Mouse (Mus musculus): ENCODE results near the gene Hsph1. TPM values are rescaled to one million over a fixed set of nuclear protein-coding genes. Genes with fewer than 3 reads are reported as not detected.
A peak's percentile ranks its signal among the peaks of the same experiment; 100 is the strongest.

Gene Hsph1
- total RNA-seq, 1 experiment from 2014 or later, result 40.5 TPM

DNA sequence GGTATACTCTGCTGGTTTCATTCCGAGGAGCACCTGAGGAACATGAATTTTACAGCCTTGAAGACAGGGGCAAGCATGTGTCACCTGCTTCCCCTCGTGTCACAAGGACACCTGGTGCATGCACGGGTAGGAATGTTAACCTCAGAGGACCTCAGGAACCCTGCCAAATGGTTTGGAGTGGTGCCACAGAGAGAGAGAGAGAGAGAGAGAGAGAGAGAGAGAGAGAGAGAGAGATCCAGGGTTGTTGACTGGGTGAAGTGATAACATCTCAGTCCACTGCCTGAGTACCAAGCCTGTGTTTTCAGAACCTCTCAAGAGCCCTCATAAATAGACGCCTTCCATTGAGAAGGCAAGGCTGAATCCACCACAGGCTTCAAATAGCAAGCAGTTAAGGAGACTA, 12.0 kb upstream of the Hsph1 start:
- 0 out of 4 replicates have a peak, but pooled peaks have one; percentile 18 to 21 for ATAC-seq (replicated peaks in 1 of 2; ENCODE audit: insufficient read depth in 1 of 2, low FRiP score in 2 of 2, low TSS enrichment in 1 of 2, low read depth in 1 of 2, poor library complexity in 2 of 2, severe bottlenecking in 2 of 2)

DNA sequence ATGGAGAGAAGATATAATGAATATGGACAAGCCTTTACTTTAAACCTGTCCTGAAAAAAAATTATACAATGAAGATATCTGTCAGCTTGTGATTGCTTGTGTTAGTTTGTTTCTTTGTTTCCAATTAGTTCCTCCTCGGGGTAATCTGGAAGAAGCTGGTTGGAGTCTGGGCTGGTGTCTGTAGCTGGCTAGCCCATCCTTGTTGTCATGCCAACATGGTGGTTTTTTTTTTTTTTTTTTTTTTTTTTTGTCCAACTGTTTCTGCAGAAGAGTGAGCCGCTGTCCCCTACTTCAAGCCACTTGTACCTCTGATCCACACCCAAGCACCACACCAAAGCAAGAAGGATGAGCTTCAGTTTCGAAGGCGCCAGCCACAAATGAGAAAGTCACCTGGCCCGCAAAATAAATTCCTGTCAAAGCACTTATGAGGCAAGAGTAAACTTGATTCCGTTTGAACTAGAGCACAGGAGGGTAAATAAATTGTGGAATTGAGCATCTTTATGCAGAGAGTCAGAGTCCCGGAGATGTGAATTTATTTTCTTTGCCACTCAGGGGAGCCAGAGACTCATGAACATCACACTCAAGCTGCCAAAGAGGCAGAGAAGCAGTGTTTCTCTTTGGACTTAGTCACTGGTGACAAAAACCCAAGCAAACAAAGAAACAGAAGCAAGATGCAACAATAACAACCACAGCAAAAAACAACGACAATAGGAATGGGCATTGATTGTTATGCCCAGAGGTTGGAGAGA, 11.4 kb upstream of the Hsph1 start:
- ATAC-seq (replicated peaks in 1 of 2; ENCODE audit: insufficient read depth in 1 of 2, low FRiP score in 2 of 2, low TSS enrichment in 1 of 2, low read depth in 1 of 2, poor library complexity in 2 of 2, severe bottlenecking in 2 of 2), result 0 out of 4 replicates have a peak, but pooled peaks of 1 of the 2 experiments have one; percentile 12

DNA sequence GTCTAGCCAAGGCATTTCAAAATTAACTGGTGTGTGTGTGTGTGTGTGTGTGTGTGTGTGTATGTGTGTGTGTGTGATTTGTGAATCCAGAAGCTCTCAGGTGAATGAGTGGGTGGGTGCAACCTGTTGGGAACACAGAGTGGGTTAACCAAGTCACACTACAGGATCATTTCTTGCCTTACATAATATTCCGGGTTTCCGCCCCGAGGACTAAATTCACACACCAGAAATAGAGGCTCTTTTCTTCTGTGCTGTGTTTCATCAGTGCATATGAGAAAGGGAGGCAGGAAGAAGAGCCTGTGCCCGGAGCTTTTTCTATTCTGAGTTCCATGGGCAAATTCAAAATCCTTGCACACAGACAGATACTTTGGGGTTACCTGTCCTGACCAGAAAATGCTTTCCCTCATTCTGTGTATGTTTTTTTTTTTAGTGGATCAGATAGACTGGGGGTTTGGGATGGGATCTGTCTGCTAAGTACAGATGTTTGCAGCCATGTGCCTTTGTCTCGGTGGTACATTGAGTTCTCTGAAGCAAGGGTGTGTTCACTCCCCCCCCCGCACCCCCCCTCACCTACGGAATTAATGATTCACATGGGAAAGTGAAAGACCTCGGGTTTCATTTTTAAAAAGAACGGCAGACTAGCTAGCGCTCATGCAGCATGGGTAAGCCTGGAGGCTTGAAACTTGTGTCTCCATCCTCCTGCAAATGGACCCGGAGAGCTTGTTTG, 6.8 kb upstream of the Hsph1 start:
- ATAC-seq (replicated peaks in 1 of 2; ENCODE audit: insufficient read depth in 1 of 2, low FRiP score in 2 of 2, low TSS enrichment in 1 of 2, low read depth in 1 of 2, poor library complexity in 2 of 2, severe bottlenecking in 2 of 2), result no peak

DNA sequence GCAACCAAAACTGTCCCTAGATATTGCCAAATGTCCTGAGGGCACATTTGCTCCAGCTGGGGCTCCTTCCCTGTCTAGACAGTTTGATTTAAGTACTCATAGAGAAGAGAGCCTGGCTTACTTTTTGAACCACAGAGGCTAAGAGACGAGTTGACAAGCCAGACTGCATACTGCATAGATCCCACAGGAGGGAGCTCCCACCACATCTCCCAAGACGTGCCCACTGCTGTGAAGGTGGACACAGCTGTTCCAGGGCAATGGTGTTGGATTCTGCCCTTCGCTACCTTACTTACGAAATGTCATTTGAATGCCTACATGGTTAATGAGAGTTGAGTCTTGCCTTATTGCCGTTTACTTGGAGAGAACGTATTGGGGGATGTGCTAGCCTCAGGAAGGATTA, 6.2 kb upstream of the Hsph1 start:
- ATAC-seq (replicated peaks in 1 of 2; ENCODE audit: insufficient read depth in 1 of 2, low FRiP score in 2 of 2, low TSS enrichment in 1 of 2, low read depth in 1 of 2, poor library complexity in 2 of 2, severe bottlenecking in 2 of 2), result no peak

DNA sequence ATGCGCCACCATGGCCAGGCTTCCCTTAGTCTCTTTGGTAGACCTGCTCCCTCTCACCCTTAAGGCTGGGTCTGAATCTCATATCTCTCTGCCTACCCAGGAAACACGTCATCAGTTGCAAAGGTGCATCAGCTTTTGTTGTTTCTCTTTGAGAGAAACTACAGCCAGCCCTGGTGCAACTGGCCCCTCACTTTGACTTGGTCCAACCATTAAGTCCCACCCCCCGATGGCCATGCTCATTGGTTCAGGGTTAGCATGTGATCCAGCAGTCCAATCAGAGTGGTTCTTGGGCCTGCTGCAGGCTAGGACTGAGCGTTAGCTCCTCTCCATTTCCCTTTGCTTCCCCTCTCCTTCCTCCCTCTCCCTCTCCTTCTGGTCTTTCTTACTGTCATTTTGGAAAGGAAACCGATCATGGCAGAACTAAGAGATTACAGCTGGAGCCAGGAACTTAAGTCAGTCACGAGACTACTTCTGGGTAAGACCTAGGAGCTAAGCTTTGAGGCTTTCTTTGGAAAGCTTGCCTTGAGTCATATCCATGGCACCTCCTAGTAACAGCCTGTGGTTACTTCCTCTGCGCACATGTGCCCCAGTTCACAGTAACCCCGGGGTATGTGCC, 5.2 kb upstream of the Hsph1 start:
- ATAC-seq (replicated peaks in 1 of 2; ENCODE audit: insufficient read depth in 1 of 2, low FRiP score in 2 of 2, low TSS enrichment in 1 of 2, low read depth in 1 of 2, poor library complexity in 2 of 2, severe bottlenecking in 2 of 2), result no peak

DNA sequence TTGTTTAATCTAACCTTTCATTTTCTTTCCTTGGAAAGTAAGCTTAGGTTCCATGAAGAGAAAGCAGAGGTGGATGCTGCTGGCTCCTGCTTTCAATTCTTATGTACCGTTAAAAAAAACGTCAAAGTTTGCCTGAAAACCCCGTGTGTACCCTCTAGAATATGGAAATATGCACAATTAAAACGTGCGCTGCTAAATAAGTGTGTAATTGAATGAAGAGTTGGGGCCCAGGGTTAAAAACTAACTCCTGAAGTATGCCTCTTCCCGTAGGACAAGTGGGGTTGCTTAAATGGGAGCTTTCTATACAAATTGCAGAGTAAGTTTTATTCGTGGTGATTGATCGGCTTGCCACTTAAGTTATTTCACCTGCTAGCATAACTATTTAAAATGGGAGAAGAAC, 1.1 kb upstream of the Hsph1 start:
- no peak for ATAC-seq (replicated peaks in 1 of 2; ENCODE audit: insufficient read depth in 1 of 2, low FRiP score in 2 of 2, low TSS enrichment in 1 of 2, low read depth in 1 of 2, poor library complexity in 2 of 2, severe bottlenecking in 2 of 2)

DNA sequence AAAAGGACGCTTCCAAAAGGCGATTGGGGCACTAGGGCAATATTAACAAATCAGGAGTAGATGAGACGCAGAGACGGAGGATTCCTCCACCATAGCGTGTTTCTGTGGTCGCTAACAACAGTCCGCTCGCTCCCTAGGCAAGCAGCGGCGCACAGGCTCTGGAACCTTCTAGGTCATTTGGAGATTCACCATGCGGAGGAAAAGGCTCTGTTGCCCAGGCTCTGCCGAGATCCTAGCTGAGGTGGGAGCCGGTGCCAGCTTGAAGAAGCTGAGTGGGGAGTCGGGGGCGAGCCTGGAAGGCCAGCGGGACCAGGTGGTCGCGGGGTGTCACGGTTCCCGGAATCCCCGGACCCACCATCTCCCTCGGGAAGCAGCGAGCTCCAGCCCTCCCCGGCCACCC, 620 bp downstream of the Hsph1 start:
- no peak for ATAC-seq (replicated peaks in 1 of 2; ENCODE audit: insufficient read depth in 1 of 2, low FRiP score in 2 of 2, low TSS enrichment in 1 of 2, low read depth in 1 of 2, poor library complexity in 2 of 2, severe bottlenecking in 2 of 2)

DNA sequence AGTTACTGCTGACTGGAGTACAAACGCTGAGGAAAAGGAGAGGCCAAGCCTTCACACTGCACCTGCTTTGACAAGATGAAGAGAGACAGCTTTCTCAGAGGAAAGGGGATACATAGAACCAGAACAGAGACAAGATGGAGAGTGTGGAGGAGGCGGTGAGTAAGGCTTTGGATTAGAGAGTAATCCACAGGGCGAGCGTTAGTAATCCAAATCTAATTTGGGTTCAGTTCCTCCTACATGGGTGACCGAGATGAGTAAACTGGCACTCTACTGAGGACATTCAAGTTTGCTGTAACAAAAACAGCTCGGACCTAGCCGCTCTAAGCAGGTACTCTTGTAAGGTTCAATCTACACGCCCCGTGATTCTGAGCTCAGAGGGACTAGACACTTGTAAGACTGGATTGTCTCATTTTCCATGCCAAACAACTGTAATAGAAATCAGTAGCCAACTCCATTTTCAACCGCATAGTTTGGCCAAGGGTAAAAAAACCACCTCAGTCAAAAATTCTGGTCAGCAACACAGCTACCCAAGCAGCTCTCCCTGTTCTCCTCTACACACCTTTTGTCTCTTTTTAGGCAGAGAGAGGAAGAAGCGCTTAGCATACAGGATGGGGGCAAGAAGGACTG, 1.7 kb downstream of the Hsph1 start:
- no peak for ATAC-seq (replicated peaks in 1 of 2; ENCODE audit: insufficient read depth in 1 of 2, low FRiP score in 2 of 2, low TSS enrichment in 1 of 2, low read depth in 1 of 2, poor library complexity in 2 of 2, severe bottlenecking in 2 of 2)

DNA sequence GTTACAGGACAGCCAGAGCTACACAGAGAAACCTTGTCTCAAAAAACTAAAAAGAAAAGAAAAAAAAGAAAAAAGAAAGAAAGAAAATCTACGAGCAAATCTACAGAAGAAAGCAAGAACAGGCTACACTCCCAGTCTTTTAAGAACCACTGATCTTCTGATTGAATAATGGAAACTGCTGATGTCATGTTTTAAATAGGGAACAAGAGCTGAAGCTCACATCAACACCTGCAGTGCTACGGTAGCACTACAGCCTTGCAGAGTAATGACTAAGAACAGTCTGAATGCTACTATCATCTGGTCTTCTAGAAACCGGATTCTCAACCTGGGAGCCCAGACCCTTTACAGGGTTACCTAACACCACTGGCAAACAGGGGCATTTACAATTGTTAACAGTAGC, 10.6 kb downstream of the Hsph1 start:
- ATAC-seq (replicated peaks in 1 of 2; ENCODE audit: insufficient read depth in 1 of 2, low FRiP score in 2 of 2, low TSS enrichment in 1 of 2, low read depth in 1 of 2, poor library complexity in 2 of 2, severe bottlenecking in 2 of 2), result 0 out of 4 replicates have a peak, but pooled peaks of 1 of the 2 experiments have one; percentile 25

DNA sequence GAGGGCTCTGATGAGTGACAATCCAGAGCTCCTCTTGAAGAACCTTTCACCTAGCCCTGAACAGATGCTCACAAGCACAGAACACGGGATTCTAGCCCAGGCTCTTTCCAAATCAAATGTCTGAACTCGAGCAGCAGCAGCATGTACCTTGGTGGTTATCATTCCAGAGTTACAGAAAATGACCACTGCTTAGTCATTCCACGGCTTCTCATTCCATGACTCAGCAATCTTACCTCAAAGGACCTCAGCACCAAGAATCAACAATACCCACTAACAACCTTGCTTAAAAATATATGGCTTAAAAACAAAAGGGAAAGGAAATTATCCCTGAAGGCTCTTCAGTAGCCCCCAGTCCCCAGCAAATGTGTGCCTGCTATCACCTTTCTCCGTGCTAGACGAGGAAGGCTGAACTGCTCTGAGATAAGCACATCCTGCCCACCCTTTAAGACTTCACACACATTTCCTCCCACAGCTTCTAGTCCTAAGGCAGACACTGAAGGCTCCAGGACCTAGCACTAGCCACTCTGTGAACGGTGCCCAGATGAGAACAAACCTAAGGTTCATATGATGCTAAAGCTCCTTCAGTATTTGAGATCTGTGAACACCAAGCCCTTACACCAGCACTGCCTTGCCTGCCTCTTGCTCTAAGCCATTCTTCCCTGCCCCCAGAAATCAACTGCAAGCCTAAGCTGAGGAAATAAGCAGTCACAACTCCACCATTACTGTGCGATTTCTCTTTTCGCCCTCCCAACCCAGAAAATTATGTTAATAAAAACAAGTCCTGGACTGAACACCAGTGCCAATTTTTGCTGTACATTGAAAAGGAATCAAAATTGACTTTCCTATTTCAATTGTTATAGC, 12.1 kb downstream of the Hsph1 start:
- ATAC-seq (replicated peaks in 1 of 2; ENCODE audit: insufficient read depth in 1 of 2, low FRiP score in 2 of 2, low TSS enrichment in 1 of 2, low read depth in 1 of 2, poor library complexity in 2 of 2, severe bottlenecking in 2 of 2), result peak; percentile 37 to 59; a peak in 3 of 4 replicates

DNA sequence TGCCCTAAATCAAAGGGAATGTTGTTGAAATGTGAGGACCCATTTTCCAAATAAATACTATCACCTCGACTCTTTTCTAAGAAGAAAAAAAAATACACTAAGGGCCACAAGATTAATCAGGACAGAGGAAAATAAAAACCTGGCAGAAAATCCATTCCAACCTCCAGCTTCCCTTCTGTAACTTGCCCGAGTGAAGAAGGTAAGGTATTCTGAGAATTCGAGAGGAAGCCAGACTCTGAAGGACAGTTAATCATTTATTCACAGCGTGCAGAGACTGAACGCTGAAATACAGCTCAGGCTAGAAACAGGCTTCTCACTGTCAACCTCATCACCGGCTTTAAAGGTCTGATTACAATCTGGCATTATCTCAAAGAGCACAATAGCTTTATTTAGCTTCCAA, 13.5 kb downstream of the Hsph1 start:
- ATAC-seq (replicated peaks in 1 of 2; ENCODE audit: insufficient read depth in 1 of 2, low FRiP score in 2 of 2, low TSS enrichment in 1 of 2, low read depth in 1 of 2, poor library complexity in 2 of 2, severe bottlenecking in 2 of 2), result no peak

DNA sequence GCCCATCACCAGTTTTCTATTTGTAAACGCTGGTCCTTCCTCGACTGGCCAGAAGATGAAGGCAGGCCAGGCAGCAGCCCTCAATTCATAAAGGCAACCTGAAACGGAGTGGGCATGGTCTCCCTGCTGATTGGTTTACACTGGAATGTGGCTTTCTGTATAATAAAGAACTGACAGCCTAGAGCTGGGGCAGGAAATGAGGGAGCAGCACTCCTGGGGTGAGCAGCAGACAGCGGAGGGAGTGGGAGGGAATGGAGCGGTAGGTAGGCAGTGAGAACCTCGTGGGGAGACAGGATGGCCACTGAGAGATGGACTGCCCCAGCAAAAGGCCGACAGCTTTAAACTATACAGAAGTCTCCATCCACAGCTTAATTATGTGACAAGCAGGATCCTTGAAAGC, 14.0 kb downstream of the Hsph1 start:
- no peak for ATAC-seq (replicated peaks in 1 of 2; ENCODE audit: insufficient read depth in 1 of 2, low FRiP score in 2 of 2, low TSS enrichment in 1 of 2, low read depth in 1 of 2, poor library complexity in 2 of 2, severe bottlenecking in 2 of 2)

DNA sequence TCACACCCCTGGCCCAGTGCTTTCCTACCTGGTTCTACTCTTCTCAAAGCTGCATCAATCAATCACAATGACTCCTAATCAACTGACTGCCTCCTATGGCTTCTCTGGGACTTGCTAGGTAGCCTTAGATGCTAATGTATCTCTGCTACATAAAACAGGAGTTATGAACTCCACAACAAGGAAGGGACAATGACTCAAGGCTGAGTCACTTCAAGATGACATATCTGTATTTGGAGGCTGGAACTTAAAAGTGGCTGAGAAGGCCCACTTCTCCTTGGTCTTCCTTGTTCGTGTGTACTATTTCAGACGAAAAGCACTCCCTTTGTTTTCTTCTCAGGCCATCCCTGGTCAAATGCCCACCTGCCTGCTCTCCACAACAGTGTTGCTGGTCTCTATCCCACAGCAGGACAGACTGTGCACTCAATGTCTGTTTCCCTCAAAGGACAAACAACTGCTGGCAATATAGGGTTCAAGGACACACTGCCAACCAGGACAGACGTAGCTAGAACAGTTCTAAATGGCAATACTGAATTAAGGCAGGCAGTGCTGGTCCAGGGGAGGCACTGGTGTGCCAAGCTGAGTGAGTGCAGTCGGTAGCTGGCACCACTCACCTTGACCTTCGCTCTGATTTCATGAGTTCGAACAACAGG, 18.3 kb downstream of the Hsph1 start:
- ATAC-seq (replicated peaks in 1 of 2; ENCODE audit: insufficient read depth in 1 of 2, low FRiP score in 2 of 2, low TSS enrichment in 1 of 2, low read depth in 1 of 2, poor library complexity in 2 of 2, severe bottlenecking in 2 of 2), result no peak

DNA sequence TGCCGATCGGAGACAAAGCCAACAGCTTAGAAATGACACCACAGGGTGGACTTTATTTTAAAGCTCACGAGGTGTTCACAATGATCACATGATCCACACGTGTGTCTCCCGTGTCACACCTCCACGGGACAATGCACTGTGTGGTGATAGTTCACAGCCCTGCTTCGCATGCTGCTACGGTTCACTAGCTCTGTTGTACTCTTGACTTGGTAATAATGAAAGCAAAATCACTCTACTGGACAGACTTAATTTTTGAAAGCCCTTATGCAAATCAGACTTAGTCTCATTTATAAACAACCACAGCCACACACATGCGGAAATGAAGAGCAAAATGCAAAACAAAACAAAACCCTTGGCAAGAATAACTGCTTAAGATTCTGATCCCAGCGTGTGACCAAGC, 19.4 kb downstream of the Hsph1 start:
- no peak for ATAC-seq (replicated peaks in 1 of 2; ENCODE audit: insufficient read depth in 1 of 2, low FRiP score in 2 of 2, low TSS enrichment in 1 of 2, low read depth in 1 of 2, poor library complexity in 2 of 2, severe bottlenecking in 2 of 2)

DNA sequence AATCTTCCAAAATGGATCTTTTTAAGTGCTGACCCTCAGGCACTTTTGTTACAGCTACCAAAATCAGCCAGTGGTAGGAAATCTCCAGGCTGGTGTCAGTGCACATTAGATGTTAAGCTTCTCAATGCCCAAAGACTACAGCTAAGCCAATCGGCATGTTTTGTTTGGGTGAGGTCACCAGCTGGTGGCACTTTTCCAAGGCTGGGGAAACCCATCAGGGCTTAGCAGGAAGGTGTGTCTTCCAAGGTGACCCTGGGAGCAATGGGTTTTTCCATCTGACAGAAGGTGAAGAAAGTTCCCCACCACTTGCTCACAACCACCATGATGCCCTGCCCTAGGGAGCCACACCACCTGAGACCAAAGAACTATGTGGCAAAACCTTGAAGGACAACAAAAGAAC, 20.0 kb downstream of the Hsph1 start:
- no peak for ATAC-seq (replicated peaks in 1 of 2; ENCODE audit: insufficient read depth in 1 of 2, low FRiP score in 2 of 2, low TSS enrichment in 1 of 2, low read depth in 1 of 2, poor library complexity in 2 of 2, severe bottlenecking in 2 of 2)

DNA sequence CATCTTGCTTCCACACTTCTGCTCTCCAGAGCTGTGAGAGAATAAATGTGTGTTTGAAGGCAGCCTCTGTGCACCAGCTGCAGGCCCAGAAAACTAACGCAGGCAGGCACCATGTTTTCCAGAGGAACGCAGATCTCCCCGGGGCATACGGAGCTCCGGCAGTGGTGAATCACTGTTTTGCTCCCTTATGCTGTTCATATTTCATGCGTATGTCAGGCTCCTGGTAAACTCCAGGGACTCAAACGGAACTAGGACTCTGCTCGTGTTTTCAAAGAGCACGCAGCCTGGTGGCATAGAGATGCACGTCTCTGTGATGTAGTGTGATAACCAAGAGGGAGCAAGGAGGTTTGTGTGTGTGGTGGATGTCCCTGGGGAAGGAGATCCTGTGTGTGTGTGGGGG, 23.4 kb downstream of the Hsph1 start:
- ATAC-seq (replicated peaks in 1 of 2; ENCODE audit: insufficient read depth in 1 of 2, low FRiP score in 2 of 2, low TSS enrichment in 1 of 2, low read depth in 1 of 2, poor library complexity in 2 of 2, severe bottlenecking in 2 of 2), result no peak

DNA sequence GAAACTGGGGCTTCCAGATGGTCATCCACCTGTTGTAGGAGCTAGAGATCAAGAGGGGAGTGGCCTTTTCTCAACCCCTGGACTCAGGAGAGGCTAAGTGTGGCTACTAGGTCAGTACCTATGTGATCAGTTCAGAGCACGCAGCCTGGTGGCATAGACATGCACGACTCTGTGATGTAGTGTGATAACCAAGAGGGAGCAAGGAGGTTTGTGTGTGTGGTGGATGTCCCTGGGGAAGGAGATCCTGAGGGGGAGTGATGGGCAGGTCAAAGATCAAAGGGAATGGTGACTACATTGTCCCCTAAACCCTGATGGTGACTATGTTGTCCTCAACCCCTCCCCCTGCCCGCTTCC, 24.0 kb downstream of the Hsph1 start:
- no peak for ATAC-seq (replicated peaks in 1 of 2; ENCODE audit: insufficient read depth in 1 of 2, low FRiP score in 2 of 2, low TSS enrichment in 1 of 2, low read depth in 1 of 2, poor library complexity in 2 of 2, severe bottlenecking in 2 of 2)

All from hematopoietic stem cell, adult 5-6 weeks (primary cell).